Mouse (Mus musculus): ENCODE data around the gene Tmem131l. TPM values are rescaled to one million over a fixed set of nuclear protein-coding genes. Genes with fewer than 3 reads are reported as not detected.

Gene Tmem131l
- polyA plus RNA-seq, 1 experiment: 9.8 TPM

DNA sequence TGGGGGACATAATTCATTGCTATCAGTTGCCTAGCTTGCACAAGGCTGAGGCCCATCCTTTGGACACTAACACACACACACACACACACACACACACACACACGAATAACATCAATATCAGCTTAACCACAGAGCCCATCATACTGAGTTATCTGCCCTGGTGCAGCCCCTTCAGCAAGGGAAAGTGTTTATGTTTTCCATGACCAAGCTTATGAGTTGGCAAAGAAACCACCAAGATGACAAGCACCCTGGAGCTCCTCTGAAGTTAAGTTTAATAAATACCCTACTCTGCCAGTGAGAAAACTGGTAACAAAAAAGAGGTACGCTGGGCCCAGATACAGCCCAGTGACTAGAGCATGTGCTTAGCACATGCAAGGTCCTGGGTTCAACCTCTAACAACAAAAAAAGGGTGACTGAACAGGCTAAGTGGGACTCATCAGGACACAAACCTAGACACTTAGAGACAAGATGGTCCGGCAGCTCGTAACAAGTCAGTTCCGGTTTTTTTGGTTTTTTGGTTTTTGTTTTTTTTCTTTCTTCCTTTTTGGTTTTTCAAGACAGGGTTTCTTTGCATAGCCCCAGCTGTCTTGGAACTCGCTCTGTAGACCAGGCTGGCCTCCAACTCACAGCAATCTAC, 4.1 kb downstream of the Tmem131l start:
- WGBS: 85% methylated on average over 6 of the region's 6 CpGs
- TF ChIP-seq POLR2A (IDR thresholded peaks at IDR 0.05; ENCODE audit: low read depth, low read length) (no peak), CTCF (conservative IDR thresholded peaks at IDR 0.05; ENCODE audit: insufficient read depth, insufficient read length, low read depth, low read length) (no peak)

DNA sequence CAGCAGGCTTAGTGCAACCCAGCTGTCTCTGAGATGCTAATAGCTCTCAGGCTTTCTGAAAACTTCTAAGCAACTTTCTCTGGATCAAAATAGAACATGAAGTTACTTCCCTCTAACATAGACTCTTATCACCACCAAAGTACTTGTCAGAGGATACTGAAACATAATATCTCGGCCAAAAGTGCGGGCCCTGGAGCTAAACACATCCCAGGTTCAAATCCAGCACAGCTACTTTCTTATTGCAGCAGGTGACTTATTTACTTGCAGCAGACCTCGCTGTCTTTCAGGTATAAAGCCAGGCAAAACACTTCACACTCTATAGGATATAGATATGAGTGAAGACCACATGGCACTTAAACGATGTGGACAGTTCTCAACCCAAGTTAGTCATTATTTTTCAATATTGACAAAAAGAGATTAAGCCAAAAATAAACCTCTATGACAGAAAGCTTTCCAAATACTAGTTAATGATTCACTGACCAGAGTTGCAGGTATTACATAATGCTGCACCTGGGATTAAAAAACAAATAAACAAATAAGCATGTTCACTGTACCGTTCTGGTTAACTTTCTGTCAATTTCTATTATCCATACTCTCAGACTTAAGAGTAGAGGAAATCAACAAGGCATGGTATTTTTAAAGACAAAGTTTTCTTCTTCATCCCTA, 5.7 kb downstream of the Tmem131l start:
- WGBS: 45% methylated on average over 5 of the region's 5 CpGs
- H3K4me3 ChIP-seq (ENCODE audit: insufficient read depth, low read depth, low read length): no peak overlapping the region
- H3K36me3 ChIP-seq (ENCODE audit: control insufficient read depth, insufficient read depth, low read length): no peaks in the 10 kb centered on the region
- H3K27me3 ChIP-seq (replicated peaks; ENCODE audit: control insufficient read depth, insufficient read depth, low read length): no peaks in the 10 kb centered on the region
- DNase-seq: peak; percentile 49
- TF ChIP-seq CTCF (conservative IDR thresholded peaks at IDR 0.05; ENCODE audit: insufficient read depth, insufficient read length, low read depth, low read length) (no peak), POLR2A (IDR thresholded peaks at IDR 0.05; ENCODE audit: low read depth, low read length) (no peak)
- H3K27ac ChIP-seq (ENCODE audit: insufficient read depth, low read depth, low read length): peak overlapping the region; percentile 44; the same call in 1 of the 2 replicates
- H3K4me1 ChIP-seq (ENCODE audit: control insufficient read depth, insufficient read depth, low read length): peaks cover 3% of the 10 kb centered on the region; the same call in 1 of the 2 replicates

More for the DNA sequence above, 4.1 kb downstream of the Tmem131l start:
- no peak for DNase-seq
- Histone ChIP-seq H3K27me3 (replicated peaks; ENCODE audit: control insufficient read depth, insufficient read depth, low read length) (no peaks in the 10 kb centered on the region), H3K4me1 (ENCODE audit: control insufficient read depth, insufficient read depth, low read length) (peaks cover 3% of the 10 kb centered on the region; the same call in 1 of the 2 replicates), H3K4me3 (ENCODE audit: insufficient read depth, low read depth, low read length) (no peak overlapping the region), H3K36me3 (ENCODE audit: control insufficient read depth, insufficient read depth, low read length) (no peaks in the 10 kb centered on the region), H3K27ac (ENCODE audit: insufficient read depth, low read depth, low read length) (no peak overlapping the region)

DNA sequence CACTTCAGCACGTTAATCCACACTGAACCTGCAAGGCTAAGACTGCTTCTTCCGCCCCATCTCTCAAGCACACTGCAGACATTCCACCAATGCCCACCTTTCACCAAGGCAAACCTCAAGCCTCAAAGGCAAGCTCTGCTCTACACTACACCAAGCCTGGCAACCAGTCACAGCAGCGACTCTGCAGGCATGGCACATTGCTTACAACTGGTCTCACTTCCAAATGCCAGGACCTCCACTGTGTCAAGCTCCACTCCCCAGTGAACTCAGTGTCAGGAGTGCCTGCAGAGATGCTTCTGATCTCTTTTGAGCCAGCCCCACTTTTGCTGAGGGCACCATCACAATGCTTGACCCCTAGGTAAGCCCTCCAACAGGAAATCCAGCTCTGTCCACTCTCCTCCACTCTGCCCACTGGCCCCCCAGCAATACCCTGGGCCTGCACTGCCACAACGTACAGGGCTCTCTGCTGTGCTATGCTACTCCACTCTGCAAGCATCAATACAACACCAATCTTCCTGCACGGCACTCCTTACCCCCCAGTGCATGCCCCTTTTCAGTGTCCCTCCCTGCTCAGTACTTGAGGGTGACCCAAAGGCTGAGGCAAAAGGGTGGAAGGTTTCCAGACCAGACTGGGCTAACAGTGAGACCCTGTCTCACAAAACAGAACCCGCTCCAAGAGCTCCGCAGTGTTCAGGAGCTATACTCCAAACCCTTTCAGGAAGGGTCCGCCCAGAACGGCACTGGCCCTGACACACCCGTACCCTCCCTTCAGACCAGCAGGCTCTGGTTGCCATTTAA, 6.8 kb downstream of the Tmem131l start:
- DNase-seq: no peak
- Histone ChIP-seq H3K4me1 (ENCODE audit: control insufficient read depth, insufficient read depth, low read length) (peaks cover 3% of the 10 kb centered on the region; the same call in 1 of the 2 replicates), H3K27ac (ENCODE audit: insufficient read depth, low read depth, low read length) (no peak overlapping the region), H3K4me3 (ENCODE audit: insufficient read depth, low read depth, low read length) (no peak overlapping the region), H3K36me3 (ENCODE audit: control insufficient read depth, insufficient read depth, low read length) (no peaks in the 10 kb centered on the region), H3K27me3 (replicated peaks; ENCODE audit: control insufficient read depth, insufficient read depth, low read length) (no peaks in the 10 kb centered on the region)
- TF ChIP-seq POLR2A (IDR thresholded peaks at IDR 0.05; ENCODE audit: low read depth, low read length) (no peak), CTCF (conservative IDR thresholded peaks at IDR 0.05; ENCODE audit: insufficient read depth, insufficient read length, low read depth, low read length) (no peak)
- 92% methylated on average over 10 of the region's 10 CpGs for WGBS

DNA sequence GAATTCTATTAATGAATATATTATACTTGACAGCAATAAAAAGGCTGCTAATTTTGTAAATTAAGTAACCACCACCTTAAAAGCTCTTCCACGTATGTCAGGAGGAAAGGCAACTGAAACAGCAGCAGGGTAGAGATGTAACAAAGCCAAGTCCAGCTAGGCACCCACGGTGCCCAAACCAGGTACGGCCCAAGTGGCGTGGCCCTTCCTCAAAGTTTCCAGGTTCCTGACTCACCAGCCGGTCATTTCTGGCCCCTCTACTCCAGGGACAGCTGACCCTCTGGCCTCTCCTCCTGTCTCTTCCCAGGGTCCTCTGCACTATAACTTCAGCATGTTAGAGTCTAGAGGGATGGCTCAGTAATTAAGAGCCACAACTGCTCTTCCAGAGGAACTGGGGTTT, 7.6 kb downstream of the Tmem131l start:
- peaks cover 3% of the 10 kb centered on the region; the same call in 1 of the 2 replicates for H3K4me1 ChIP-seq (ENCODE audit: control insufficient read depth, insufficient read depth, low read length)
- no peaks in the 10 kb centered on the region for H3K36me3 ChIP-seq (ENCODE audit: control insufficient read depth, insufficient read depth, low read length)
- no peaks in the 10 kb centered on the region for H3K27me3 ChIP-seq (replicated peaks; ENCODE audit: control insufficient read depth, insufficient read depth, low read length)
- no peak overlapping the region for H3K4me3 ChIP-seq (ENCODE audit: insufficient read depth, low read depth, low read length)
- WGBS: 95% methylated on average over 5 of the region's 5 CpGs
- no peak overlapping the region for H3K27ac ChIP-seq (ENCODE audit: insufficient read depth, low read depth, low read length)
- DNase-seq: no peak
- no peak for TF ChIP-seq CTCF (conservative IDR thresholded peaks at IDR 0.05; ENCODE audit: insufficient read depth, insufficient read length, low read depth, low read length)
- TF ChIP-seq POLR2A (IDR thresholded peaks at IDR 0.05; ENCODE audit: low read depth, low read length): no peak

DNA sequence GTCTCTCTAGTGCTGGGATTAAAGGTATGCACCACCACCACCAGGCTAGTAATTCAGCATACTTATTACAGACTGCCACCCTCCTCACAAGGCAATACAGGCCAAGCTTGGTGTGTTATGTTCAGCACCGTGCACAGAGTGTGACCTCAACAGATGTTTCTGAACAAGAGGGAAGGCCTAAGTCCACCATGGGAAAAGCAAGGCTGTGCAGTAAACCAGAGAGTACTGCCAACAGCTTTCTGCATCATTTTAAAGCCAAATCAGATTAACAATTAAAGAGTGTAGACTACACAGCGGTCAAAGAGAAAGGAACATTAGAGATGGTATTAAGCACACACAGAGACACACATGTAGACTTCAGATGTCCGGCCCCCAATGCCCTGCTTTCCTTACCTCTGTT, 8.8 kb downstream of the Tmem131l start:
- no peaks in the 10 kb centered on the region for H3K36me3 ChIP-seq (ENCODE audit: control insufficient read depth, insufficient read depth, low read length)
- peaks cover 3% of the 10 kb centered on the region; the same call in 1 of the 2 replicates for H3K4me1 ChIP-seq (ENCODE audit: control insufficient read depth, insufficient read depth, low read length)
- H3K27ac ChIP-seq (ENCODE audit: insufficient read depth, low read depth, low read length): no peak overlapping the region
- TF ChIP-seq POLR2A (IDR thresholded peaks at IDR 0.05; ENCODE audit: low read depth, low read length) (no peak), CTCF (conservative IDR thresholded peaks at IDR 0.05; ENCODE audit: insufficient read depth, insufficient read length, low read depth, low read length) (no peak)
- peak; percentile 61 for DNase-seq
- H3K4me3 ChIP-seq (ENCODE audit: insufficient read depth, low read depth, low read length): no peak overlapping the region
- H3K27me3 ChIP-seq (replicated peaks; ENCODE audit: control insufficient read depth, insufficient read depth, low read length): no peaks in the 10 kb centered on the region
- 64% methylated on average over 3 of the region's 3 CpGs for WGBS

DNA sequence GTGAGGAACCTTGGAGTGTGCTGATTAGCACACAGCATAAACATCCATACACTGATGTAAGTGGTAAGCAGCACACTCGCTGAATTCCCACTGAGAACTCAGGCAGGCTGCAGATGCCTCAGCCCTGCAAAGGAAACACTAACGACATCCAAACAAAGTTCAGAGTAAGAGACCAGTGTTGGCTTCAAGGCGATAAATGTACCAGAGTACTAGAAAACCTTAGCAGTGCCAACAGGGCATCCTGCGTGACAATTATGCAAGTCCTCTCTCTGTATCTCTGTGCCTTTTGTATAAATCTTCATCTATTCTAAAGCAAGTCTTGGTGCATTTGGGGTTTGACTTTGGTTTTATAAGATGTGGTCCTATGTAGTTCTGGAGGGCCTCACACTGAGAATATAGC, 11.0 kb downstream of the Tmem131l start:
- no peak for DNase-seq

More for the DNA sequence above, 11.0 kb downstream of the Tmem131l start:
- Histone ChIP-seq H3K27me3 (replicated peaks; ENCODE audit: control insufficient read depth, insufficient read depth, low read length) (no peaks in the 10 kb centered on the region), H3K36me3 (ENCODE audit: control insufficient read depth, insufficient read depth, low read length) (no peaks in the 10 kb centered on the region), H3K27ac (ENCODE audit: insufficient read depth, low read depth, low read length) (no peak overlapping the region), H3K4me1 (ENCODE audit: control insufficient read depth, insufficient read depth, low read length) (no peaks in the 10 kb centered on the region), H3K4me3 (ENCODE audit: insufficient read depth, low read depth, low read length) (no peak overlapping the region)
- 88% methylated on average over 4 of the region's 4 CpGs for WGBS
- no peak for TF ChIP-seq CTCF (conservative IDR thresholded peaks at IDR 0.05; ENCODE audit: insufficient read depth, insufficient read length, low read depth, low read length)
- TF ChIP-seq POLR2A (IDR thresholded peaks at IDR 0.05; ENCODE audit: low read depth, low read length): no peak
